Mouse (Mus musculus) thymus, adult 2 months (tissue): Measurements from ENCODE around the gene Gm21992. TPM values are rescaled to one million over a fixed set of nuclear protein-coding genes. Genes with fewer than 3 reads are reported as not detected.
A peak's percentile ranks its signal among the peaks of the same experiment; 100 is the strongest.

Experiments used
- DNase-seq: peaks from one replicate; pipeline ENCODE4 v3.0.0; 2021
- H3K27ac ChIP-seq: fragments of 200-500 bp; 2 replicates; pipeline ENCODE4 v1.5.1; 2012; ENCODE audit warnings: low read length, control low read depth; ENCODE audit not compliant: control insufficient read depth, insufficient read depth
- H3K27me3 ChIP-seq: fragments of 200-500 bp; 2 replicates; pipeline ENCODE4 v1.6.1; 2012; ENCODE audit warnings: mild to moderate bottlenecking, low read length, moderate library complexity, mixed read lengths; ENCODE audit not compliant: control insufficient read depth, insufficient read depth
- H3K36me3 ChIP-seq: fragments of 200-500 bp; 2 replicates; pipeline ENCODE4 v1.6.1; 2012; ENCODE audit warnings: mild to moderate bottlenecking, low read length, moderate library complexity; ENCODE audit not compliant: control insufficient read depth, insufficient read depth
- H3K4me1 ChIP-seq: fragments of 200-500 bp; replicated peaks from 2 replicates; pipeline ENCODE4 v1.6.1; 2012; ENCODE audit warnings: low read length; ENCODE audit not compliant: control insufficient read depth, insufficient read depth
- H3K4me3 ChIP-seq: fragments of 200-500 bp; 2 replicates; pipeline ENCODE4 v1.5.1; 2012; ENCODE audit warnings: mild to moderate bottlenecking, low read length, control low read depth, moderate library complexity; ENCODE audit not compliant: control insufficient read depth, insufficient read depth
- CTCF ChIP-seq: fragments of 200-500 bp; IDR thresholded peaks from 2 replicates; pipeline ENCODE4 v1.5.1; 2012; ENCODE audit warnings: mild to moderate bottlenecking, control low read depth, low read length, moderate library complexity, borderline replicate concordance; ENCODE audit not compliant: control insufficient read depth, poor library complexity, insufficient read depth; ENCODE audit errors: extremely low read depth
- POLR2A ChIP-seq: fragments of 200-500 bp; IDR thresholded peaks from 2 replicates; pipeline ENCODE4 v1.6.1; 2012; ENCODE audit warnings: mild to moderate bottlenecking, low read length, control low read depth, moderate library complexity; ENCODE audit not compliant: control insufficient read depth, poor library complexity, insufficient read depth; ENCODE audit errors: extremely low read depth
- WGBS: fragments of 180-500 bp; shearing (Covaris S2); methylation state at CpG from one replicate; pipeline ENCODE4 v1.1.7; 2018; 5-methylcytosine and 5-hydroxymethylcytosine counted together
- polyA plus RNA-seq: library from polyadenylated mRNA; depleted of rRNA; stranded (reverse); fragments of >200 nt; gene quantifications from 2 replicates; pipeline ENCODE4 v1.2.3, GENCODE M21; 2012; rRNA removed

Gene Gm21992
- 30.1 and 56.3 TPM in 2 replicates for polyA plus RNA-seq

- DNase-seq, result peak; percentile 96
- Histone ChIP-seq H3K4me1 (peaks cover 3% of the 10 kb centered on the region), H3K36me3 (no peaks in the 10 kb centered on the region), H3K27me3 (no peaks in the 10 kb centered on the region), H3K4me3 (peak within 1 kb of the TSS; percentile 65), H3K27ac (peak within 1 kb of the TSS; percentile 60)
- WGBS, result under 1% methylated on average over 83 of the region's 83 CpGs
- TF ChIP-seq POLR2A (peak; percentile 98), CTCF (peak; percentile 53; the same call in 1 of the 2 replicates)
Observed at GRCm38 (mm10) chr19:4811063-4811908, at the start of gene Gm21992, which contains the start of gene Rbm14. Gene Gm21992, minus strand, starts transcription at chr19:4811612. Gene Rbm14, minus strand, starts transcription at chr19:4811634.

- no peaks in the 10 kb centered on the region for H3K36me3 ChIP-seq
- TF ChIP-seq POLR2A, result no peak
- no peak for TF ChIP-seq CTCF
- no peak overlapping the region for H3K4me3 ChIP-seq
- peaks cover 4% of the 10 kb centered on the region; the same call in 1 of the 2 replicates for H3K27me3 ChIP-seq
- DNase-seq, result no peak
- H3K4me1 ChIP-seq, result no peaks in the 10 kb centered on the region
- no peak overlapping the region for H3K27ac ChIP-seq
- WGBS, result 94% methylated on average over 6 of the region's 6 CpGs
Observed at GRCm38 (mm10) chr19:4859081-4859480, 47.7 kb upstream of the Gm21992 start.

DNA sequence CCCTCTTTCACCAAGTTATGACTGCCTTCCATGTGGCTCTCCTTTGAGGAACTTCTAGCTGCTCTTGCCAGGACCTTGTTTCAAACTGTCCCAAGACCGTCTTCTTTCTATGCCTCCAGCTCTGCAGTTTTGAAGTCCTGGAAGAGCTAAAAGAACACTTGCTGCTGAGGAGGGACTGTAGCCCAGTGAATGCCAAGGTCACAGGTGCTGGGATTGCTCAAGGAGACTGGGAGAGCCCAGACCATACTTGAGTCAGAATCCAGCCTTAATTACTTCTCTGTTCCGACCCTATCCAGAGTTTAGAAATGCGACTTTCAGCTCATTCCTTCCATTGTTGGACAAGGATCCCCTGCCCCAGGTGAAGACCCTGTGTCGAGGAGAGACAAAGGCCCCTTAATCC, 44.5 kb upstream of the Gm21992 start:
- Histone ChIP-seq H3K36me3 (no peaks in the 10 kb centered on the region), H3K27me3 (peaks cover 6% of the 10 kb centered on the region; the same call in 1 of the 2 replicates), H3K27ac (no peak overlapping the region; the same call in 1 of the 2 replicates), H3K4me3 (no peak overlapping the region), H3K4me1 (no peaks in the 10 kb centered on the region)
- TF ChIP-seq CTCF (no peak), POLR2A (no peak)
- 85% methylated on average over 4 of the region's 4 CpGs for WGBS
- DNase-seq, result no peak

DNA sequence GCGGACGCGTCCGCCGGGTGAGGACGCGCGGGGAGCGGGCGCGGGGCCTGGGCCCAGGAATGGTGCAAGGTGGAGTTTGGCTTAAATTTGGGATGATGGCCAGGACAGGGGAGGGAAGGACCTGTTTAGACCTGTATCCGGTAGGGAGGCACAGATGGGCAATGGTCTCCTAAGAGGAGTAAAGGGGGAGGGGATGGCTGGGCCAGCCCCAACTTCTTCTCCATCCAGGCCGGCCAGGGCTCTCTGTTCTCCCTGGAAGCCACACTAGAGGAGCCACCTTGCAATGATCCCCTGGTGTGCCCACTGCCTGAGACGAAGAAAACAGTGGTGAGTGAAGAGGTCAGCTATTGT, 44.0 kb upstream of the Gm21992 start:
- Histone ChIP-seq H3K27ac (no peak overlapping the region), H3K36me3 (no peaks in the 10 kb centered on the region)
- no peak for DNase-seq

DNA sequence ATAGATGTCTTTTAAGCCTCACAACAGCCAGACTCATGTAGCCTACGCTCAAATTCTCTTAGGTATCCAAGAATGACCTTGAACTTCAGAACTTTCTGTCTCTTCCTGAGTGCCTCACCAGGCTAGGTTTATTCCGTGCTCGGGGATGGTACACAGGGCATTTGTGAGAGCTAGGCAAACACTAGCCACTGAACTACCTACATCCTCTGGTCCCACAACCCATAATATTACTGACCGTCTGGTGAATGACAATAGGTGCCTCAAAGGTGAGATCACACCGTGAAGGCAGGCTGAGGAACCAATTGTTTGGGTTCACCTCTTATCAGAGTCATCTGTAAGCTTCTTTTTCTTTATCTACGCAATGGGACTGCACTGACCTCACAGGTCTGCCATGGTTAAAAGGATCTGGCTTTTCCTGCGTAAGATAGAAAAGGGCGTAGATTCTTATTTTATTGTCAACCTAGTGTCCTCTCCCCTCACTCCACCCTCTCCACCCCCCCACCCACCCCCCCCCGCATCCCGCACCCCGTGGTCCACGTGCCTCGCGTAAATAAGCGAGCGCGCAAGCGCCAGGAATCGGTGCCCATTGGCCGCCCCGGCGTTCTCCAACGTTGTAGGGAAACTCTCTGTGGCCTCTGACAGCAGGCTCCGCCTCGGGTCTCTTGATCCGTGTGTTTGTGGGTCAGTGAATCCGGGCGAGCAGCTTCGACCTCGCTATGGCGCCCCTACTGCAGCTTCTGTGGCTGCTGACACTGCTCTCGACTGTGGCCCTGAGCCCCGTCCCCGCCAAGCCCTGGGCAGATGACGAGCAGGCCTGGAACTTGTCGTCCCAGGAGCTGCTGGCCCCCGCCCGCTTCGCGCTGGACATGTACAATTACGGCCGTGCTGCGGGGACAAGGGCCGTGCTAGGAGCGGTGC, 43.4 kb upstream of the Gm21992 start, which contains the start of gene Ctsf:
TSS of gene Ctsf (plus strand) at position 579 of the 918 bp plus-strand sequence.
- no peak within 1 kb of the TSS for H3K27ac ChIP-seq
- DNase-seq, result no peak
- H3K27me3 ChIP-seq, result peaks cover 6% of the 10 kb centered on the region; the same call in 1 of the 2 replicates
- WGBS, result 7% methylated on average over 45 of the region's 45 CpGs
- TF ChIP-seq CTCF (no peak), POLR2A (no peak)
- H3K4me1 ChIP-seq, result no peaks in the 10 kb centered on the region
- H3K36me3 ChIP-seq, result no peaks in the 10 kb centered on the region
- peak within 1 kb of the TSS; percentile 12 for H3K4me3 ChIP-seq

More for the DNA sequence above, 44.0 kb upstream of the Gm21992 start:
- no peak for TF ChIP-seq CTCF
- no peak for TF ChIP-seq POLR2A
- 22% methylated on average over 14 of the region's 14 CpGs for WGBS
- no peaks in the 10 kb centered on the region for H3K4me1 ChIP-seq
- H3K4me3 ChIP-seq, result peak overlapping the region; percentile 12
- peaks cover 6% of the 10 kb centered on the region; the same call in 1 of the 2 replicates for H3K27me3 ChIP-seq

DNA sequence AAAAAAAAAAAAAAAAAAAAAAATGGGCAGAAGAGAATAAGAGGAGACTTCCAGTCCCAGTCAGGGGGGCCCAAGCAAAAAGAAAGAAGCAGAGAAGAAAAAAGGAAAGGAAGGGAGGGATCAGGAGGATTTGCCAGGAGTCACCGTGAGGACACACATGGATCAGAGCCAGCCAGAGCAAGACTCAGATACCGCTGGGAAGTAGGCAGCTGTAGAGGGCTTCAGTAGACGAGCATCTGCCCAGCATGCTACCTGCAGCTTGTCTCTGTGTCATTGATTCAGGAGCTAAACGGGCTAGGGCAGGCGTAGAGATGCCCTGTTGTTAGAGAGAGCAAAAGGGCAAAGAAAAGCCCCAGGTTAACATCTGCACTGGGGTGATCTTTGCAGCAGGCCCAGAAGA, 38.9 kb upstream of the Gm21992 start:
- Histone ChIP-seq H3K36me3 (no peaks in the 10 kb centered on the region), H3K27me3 (peaks cover 6% of the 10 kb centered on the region; the same call in 1 of the 2 replicates), H3K4me3 (no peak overlapping the region), H3K27ac (no peak overlapping the region), H3K4me1 (no peaks in the 10 kb centered on the region)
- no peak for TF ChIP-seq CTCF
- TF ChIP-seq POLR2A, result no peak
- DNase-seq, result no peak
- WGBS, result 76% methylated on average over 5 of the region's 5 CpGs

GRCm38 (mm10) chr19:4849800-4850199, 38.4 kb upstream of the Gm21992 start:
- TF ChIP-seq CTCF (no peak), POLR2A (no peak)
- H3K4me1 ChIP-seq, result no peaks in the 10 kb centered on the region
- DNase-seq, result no peak
- no peak overlapping the region for H3K4me3 ChIP-seq
- H3K36me3 ChIP-seq, result no peaks in the 10 kb centered on the region
- 87% methylated on average over 4 of the region's 4 CpGs for WGBS
- H3K27me3 ChIP-seq, result peaks cover 6% of the 10 kb centered on the region; the same call in 1 of the 2 replicates
- H3K27ac ChIP-seq, result no peak overlapping the region
